8 mouse cellular contexts compared by ENCODE assay signal in the genomic region with DNA sequence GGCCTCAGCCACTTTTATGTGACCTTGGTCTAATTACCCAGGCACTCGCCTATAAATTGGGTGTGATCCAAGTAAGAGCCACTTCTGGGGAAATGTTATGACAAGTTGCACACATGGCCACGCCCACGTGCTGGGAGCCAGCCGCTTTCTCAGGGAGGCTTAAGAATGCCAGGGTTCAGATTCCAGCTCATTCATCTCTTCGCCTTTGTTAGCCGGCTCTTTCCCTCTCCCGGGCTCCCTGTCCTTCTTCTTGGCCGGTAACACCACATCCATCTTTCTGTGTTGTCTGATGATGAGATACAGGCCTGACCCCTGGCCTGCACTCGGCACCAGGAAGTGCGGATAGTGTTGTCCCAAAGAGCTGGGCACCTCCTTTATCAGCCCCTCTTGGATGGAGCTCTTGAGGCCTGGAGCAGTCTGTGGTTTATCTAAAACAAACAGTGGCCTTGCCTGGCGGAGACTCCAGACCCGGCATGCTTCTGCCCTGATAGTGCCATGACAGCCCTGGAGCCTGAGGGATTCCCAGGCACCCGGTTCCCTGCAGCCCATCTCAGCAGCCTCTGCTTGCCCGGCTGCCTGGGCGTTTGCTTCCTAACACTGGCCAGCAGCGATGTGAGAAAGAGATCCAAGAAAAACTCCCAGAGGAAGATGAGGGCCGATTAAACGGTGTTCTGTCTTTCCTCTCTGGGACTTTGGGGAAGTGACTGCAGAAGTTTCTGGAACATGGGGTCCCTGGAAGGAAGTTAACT.
DNase-seq lines count a peak whose midpoint lies in the region; ATAC-seq and TF ChIP-seq lines count a peak whose summit lies in the region.

No protein-coding gene starts in this region.

- TF ChIP-seq CTCF in gastrocnemius, adult 2 months (IDR thresholded peaks at IDR 0.05): no peak

- peak; percentile 36; the same call in 1 of the 2 replicates for ATAC-seq in hindbrain, embryonic 15.5 days (ENCODE audit: low FRiP score, low read depth)
- ATAC-seq in limb, embryonic 14.5 days (ENCODE audit: low FRiP score, low read depth): peak; percentile 68
- no peak for ATAC-seq in midbrain, embryonic 15.5 days (replicated peaks)

- H3K9ac ChIP-seq in hindbrain, embryonic 15.5 days: no peak overlapping the region
- no peak overlapping the region for H3K9ac ChIP-seq in limb, embryonic 14.5 days (ENCODE audit: low read depth, low read length, severe bottlenecking)
- no peak overlapping the region for H3K9ac ChIP-seq in midbrain, embryonic 15.5 days

- DNase-seq in Muller cell, postnatal 12 days (ENCODE audit: inconsistent ontology term): peak; percentile 96
- peak; percentile 67 for DNase-seq in c-Kit-positive CD71-positive TER-119-negative erythroid progenitor cells, embryonic 14.5 days (ENCODE audit: low read depth)
- DNase-seq in gastrocnemius, adult 2 months: peak; percentile 84
- DNase-seq in limb, embryonic 14.5 days (ENCODE audit: low spot score): peak; percentile 85
- DNase-seq in testis, postnatal 14 days (ENCODE audit: low spot score): peak; percentile 62
- DNase-seq in T-cell, adult 2 months (ENCODE audit: low spot score): no peak

- H3K4me2 ChIP-seq in hindbrain, embryonic 15.5 days: no peak overlapping the region
- peak overlapping the region; percentile 27 for H3K4me2 ChIP-seq in limb, embryonic 14.5 days (replicated peaks; ENCODE audit: low read depth, low read length, severe bottlenecking)
- no peak overlapping the region; the same call in 1 of the 2 replicates for H3K4me2 ChIP-seq in midbrain, embryonic 15.5 days

- H3K27ac ChIP-seq in gastrocnemius, adult 2 months: peak overlapping the region; percentile 83
- H3K27ac ChIP-seq in hindbrain, embryonic 15.5 days (replicated peaks): peak overlapping the region; percentile 52
- H3K27ac ChIP-seq in limb, embryonic 14.5 days (replicated peaks; ENCODE audit: low read depth, low read length): peak overlapping the region; percentile 74
- peak overlapping the region; percentile 47 for H3K27ac ChIP-seq in midbrain, embryonic 15.5 days

- H3K27me3 ChIP-seq in hindbrain, embryonic 15.5 days: no peaks in the 10 kb centered on the region
- H3K27me3 ChIP-seq in limb, embryonic 14.5 days (ENCODE audit: control insufficient read depth, insufficient read depth, low read length): no peaks in the 10 kb centered on the region
- no peaks in the 10 kb centered on the region for H3K27me3 ChIP-seq in midbrain, embryonic 15.5 days (replicated peaks)

- intact Hi-C loops in gastrocnemius, adult 2 months (cut with DNase I): no loop called here

- H3K4me1 ChIP-seq in hindbrain, embryonic 15.5 days (replicated peaks): peaks cover 26% of the 10 kb centered on the region
- H3K4me1 ChIP-seq in limb, embryonic 14.5 days (ENCODE audit: control insufficient read depth, insufficient read depth, low read length): peaks cover 39% of the 10 kb centered on the region
- H3K4me1 ChIP-seq in midbrain, embryonic 15.5 days: peaks cover 15% of the 10 kb centered on the region

- H3K9me3 ChIP-seq in hindbrain, embryonic 15.5 days: no peaks in the 10 kb centered on the region
- no peaks in the 10 kb centered on the region for H3K9me3 ChIP-seq in limb, embryonic 14.5 days (ENCODE audit: control insufficient read depth, low read length)
- H3K9me3 ChIP-seq in midbrain, embryonic 15.5 days: no peaks in the 10 kb centered on the region

- H3K4me3 ChIP-seq in gastrocnemius, adult 2 months: peak overlapping the region; percentile 41
- no peak overlapping the region for H3K4me3 ChIP-seq in hindbrain, embryonic 15.5 days
- no peak overlapping the region for H3K4me3 ChIP-seq in limb, embryonic 14.5 days (replicated peaks; ENCODE audit: low read length)
- H3K4me3 ChIP-seq in midbrain, embryonic 15.5 days: no peak overlapping the region

- TF ChIP-seq POLR2A in limb, embryonic 14.5 days (IDR thresholded peaks at IDR 0.05; ENCODE audit: borderline replicate concordance, extremely low read depth, insufficient read depth, insufficient read length): no peak

- 15% methylated on average over 18 of the region's 18 CpGs for WGBS in hindbrain, embryonic 15.5 days
- WGBS in limb, embryonic 14.5 days: 12% methylated on average over 18 of the region's 18 CpGs
- 20% methylated on average over 18 of the region's 18 CpGs for WGBS in midbrain, embryonic 15.5 days

- peaks cover 16% of the 10 kb centered on the region; the same call in 1 of the 2 replicates for H3K36me3 ChIP-seq in hindbrain, embryonic 15.5 days
- peaks cover 46% of the 10 kb centered on the region for H3K36me3 ChIP-seq in limb, embryonic 14.5 days (ENCODE audit: control insufficient read depth, insufficient read depth, low read length)
- 0 out of 2 replicates have a peak, but pooled peaks cover 2% of the 10 kb centered on the region for H3K36me3 ChIP-seq in midbrain, embryonic 15.5 days (replicated peaks)
